Mouse (Mus musculus): ENCODE measurements around the gene Sh3bgrl3.
A peak's percentile ranks its signal among the peaks of the same experiment; 100 is the strongest.

Gene Sh3bgrl3

GRCm38 (mm10) chr4:134128983-134129362 lies 384 bp upstream of the Sh3bgrl3 start:
- DNase-seq (ENCODE audit: low spot score) = no peak

- no peak for DNase-seq (ENCODE audit: low spot score)
Measured at GRCm38 (mm10) chr4:134127793-134128192, 796 bp downstream of the Sh3bgrl3 start.

GRCm38 (mm10) chr4:134127121-134127455 lies 1.5 kb downstream of the Sh3bgrl3 start:
- no peak for DNase-seq (ENCODE audit: low spot score)

DNA sequence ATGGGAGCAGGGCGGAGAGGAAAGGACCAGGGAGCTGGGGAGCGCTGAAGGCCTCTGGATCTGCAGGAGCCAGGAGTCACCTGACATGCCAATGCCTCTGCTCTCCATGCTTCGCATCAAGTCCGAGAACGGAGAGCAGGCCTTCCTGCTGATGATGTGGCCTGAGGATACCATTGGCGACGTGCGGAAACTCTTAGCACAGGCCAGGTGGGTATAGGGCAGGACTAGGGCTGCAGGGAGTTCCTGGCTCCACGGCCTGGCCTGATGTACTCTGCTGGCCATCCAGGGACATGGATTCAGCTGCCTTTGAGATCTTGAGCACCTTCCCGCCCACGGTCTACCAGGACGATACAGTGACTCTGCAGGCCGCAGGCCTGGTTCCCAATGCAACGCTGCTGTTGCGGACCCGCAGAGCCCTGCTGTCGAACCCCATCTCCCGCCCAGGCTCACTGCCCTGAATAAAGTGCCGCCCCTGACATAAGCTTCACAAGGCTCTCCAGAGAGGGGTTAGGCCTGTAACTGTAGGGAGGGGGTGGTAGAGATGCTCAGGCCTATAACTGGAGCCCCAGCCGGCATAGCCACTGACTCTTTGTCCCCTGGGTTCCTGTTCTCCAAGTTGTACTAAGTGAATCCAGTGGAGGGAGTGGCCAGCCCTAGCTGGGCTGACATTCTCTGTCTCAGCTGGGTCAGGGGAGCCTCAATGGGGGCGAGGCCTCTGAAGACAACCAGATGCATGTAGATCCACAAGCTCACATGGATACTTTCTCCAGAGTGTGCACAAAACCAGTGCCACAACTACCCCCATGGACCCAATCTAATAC lies 2.1 kb downstream of the Sh3bgrl3 start:
- DNase-seq (ENCODE audit: low spot score) = no peak

DNA sequence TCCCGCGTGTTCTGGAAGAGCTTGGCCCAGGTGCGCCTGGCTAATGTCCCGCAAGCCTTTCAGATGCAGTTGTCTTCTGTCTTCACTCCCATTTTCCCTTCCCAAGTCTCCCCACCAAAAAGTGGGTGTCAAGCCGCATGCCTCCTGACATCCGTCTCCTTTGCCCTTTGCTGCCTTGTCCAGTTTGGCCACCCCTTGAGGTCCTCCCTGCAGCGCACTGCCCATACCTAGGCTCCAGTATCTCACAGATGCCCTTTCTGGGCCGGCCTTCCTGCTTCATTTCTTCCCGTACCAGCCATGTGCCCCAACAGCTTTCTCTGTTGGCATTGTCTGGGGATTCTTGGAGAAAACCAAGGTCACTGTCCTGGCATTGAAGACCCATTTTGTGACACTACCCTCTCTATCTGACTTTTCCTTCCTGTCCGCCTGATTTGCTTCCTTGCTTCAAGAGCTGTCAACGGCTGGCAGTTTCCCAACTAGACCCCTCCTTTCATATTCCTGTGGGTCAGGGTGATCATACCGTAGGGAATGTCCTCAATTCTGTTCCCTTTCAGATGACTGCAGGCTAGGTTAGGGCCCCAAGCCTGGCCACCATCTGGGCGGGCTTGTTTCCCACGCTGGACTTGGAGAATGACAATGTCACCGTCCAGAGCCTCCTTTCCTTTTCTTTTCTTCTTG lies 3.1 kb downstream of the Sh3bgrl3 start:
- DNase-seq (ENCODE audit: low spot score) = no peak

DNA sequence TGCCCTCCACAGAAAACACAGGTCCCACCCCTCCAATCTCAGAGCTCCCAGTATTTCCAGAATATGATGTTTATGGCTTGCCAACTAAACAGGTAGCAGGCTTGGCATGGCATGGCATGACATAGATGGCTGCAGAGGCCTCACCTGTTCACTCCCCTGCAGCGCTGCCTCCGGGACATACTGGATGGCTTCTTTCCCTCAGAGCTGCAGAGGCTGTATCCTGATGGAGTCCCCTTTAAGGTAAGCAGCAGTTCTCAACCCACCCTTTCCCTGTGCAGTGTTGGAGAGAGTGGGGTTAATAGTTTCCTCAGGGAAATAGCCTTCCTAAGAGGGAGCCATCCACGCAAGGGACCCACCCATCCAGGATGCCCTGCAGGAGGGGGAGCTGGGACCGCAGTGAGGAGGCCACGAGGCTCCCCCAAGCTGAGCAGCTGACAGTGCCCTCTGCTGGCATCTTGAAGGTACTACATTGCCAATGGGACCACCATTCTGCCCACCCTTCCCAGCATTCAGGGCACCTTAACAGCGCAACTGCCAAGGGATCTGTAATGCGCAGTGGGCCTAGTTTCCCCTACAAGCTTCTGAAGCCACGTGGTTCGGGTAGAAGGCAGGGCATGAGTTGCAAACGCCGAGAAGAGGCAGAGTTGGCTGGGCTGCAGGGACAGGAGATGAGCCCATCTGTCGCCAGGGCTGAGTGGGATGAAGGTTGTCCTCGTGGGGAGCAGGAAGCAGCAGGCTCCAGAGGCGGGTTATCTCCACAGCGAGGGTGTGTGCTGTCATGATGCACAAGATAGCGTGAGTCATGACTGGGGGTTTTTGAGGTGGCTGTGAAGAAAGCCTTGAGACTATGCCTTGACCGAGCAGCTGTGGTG lies 4.7 kb downstream of the Sh3bgrl3 start:
- DNase-seq (ENCODE audit: low spot score) = no peak

DNA sequence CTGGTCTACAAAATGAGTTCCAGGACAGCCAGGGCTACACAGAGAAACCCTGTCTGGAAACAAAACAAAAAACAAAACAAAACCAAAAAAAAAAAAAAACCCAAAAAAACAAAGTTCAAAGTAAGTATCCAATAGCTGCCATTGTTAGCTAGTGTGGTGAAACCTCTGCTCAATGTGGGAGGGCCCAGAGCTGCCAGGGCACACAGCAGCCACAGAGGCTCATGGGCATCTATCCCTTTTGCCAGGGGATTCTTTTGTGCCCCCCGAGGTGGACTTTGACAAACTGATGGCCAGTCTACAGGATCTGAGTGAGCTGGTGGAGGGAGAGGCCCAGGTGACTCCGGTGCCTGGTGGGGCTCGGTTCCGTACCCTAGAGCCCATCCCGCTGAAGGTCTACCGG lies 5.4 kb downstream of the Sh3bgrl3 start:
- no peak for DNase-seq (ENCODE audit: low spot score)

DNA sequence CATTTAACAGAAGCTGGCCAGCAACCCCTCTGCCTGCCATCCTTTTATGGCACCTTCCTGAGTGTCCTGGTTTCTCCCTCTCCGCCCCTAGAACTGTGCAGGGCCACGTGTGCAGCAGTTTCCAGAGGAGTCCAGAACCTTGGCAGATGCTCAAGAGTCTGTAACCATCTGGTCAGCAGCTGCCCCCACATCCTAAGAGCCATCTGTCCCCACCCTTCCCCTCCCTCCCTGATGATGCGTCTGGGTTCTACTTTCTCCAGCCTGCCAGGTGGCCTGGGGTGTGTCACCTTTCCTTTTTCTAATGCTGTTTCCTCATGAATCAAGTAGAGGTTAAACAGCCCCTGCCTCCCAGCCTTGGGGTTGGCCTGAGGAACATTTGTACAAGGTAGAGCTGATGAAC lies 6.3 kb downstream of the Sh3bgrl3 start:
- no peak for DNase-seq (ENCODE audit: low spot score)

DNA sequence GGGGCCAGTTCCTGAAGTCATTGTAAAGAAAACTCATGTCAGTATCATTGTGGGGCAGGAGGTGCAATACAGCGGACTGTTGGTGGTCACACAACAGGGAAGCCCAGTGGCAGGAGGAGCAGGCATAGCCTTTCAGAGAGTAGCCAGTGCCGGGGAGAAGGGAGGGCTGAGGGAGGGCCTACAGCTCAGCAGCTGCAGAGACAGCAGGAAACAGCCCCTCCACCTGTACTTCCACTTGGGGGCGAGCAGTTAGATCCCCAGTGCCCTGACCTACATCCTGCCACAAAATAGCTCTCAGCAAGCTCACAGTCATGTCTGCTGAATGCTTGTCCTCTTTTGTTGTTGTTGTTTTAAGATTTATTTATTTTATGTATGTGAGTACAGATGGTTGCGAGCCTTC lies 7.0 kb downstream of the Sh3bgrl3 start:
- no peak for DNase-seq (ENCODE audit: low spot score)

- DNase-seq (ENCODE audit: low spot score) = no peak
Measured at GRCm38 (mm10) chr4:134120916-134121315, 7.7 kb downstream of the Sh3bgrl3 start.

DNA sequence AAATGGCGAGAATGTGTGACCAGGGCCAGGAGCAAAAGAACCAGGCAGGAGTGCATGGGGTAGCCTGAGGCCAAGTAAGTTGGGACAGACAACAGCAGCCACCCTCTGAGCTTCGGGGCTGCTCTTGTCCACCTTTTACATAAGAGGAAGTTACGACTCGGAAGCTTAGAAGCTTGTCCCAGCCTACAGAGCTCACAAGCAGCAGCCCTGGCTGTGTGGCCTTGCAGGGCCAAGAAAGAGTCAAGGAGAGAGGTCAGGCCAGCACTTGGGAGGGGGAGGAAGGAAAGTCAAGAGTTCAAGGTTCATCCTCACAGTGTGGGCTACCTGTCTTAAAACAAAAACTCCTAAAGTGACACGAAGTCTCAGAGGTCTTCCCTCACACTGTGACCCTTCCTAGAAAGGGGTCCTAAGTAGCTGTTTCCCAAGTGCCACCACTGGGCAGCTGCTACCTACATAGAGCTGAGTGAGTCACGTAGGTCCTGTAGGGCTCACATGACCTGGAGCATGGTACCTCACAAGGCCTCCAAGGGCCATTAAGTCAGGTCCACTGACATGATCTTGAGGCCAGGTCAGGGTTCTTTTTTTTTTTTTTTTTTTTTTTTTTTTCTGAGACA lies 8.3 kb downstream of the Sh3bgrl3 start:
- DNase-seq (ENCODE audit: low spot score) = no peak

DNA sequence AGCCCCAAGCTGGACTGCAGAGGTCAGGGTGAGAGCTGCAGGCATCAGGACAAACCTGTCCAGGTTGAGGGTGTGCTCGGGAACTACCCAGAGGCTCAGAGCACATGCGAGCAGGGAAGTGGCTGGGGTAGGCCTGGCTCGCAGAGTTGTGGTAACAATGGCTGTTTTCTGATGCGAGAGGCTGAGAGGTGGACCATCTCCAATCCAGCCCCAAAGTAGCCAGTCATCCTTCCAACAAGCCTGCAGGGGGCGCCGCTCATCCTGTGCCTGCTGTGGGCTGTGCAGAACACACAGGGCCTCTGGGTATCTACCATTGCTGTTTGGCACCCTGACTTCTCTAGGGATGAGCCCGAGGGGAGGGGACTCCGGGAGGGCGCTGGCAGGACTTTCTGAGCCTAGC lies 8.9 kb downstream of the Sh3bgrl3 start:
- peak; percentile 25 for DNase-seq (ENCODE audit: low spot score)

DNA sequence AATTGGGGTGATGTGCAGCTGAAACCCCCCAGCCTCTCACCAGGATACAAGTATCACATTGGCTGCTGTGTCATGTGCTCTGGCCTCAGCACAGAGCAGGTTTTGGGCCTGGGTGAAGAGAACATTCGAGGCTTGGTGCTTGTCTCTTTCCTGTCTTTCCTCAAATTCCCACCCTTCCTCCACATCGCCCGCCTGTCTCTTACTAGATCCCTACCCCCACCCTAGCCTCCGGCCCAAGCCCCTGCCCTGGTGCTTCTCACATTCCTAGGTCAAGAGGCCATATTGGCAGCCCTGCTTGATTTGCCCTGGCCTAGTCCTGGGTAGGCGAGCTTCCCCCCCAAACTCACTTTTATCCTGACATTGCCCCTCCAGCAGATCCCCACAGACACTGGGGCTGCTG lies 9.5 kb downstream of the Sh3bgrl3 start:
- no peak for DNase-seq (ENCODE audit: low spot score)

DNA sequence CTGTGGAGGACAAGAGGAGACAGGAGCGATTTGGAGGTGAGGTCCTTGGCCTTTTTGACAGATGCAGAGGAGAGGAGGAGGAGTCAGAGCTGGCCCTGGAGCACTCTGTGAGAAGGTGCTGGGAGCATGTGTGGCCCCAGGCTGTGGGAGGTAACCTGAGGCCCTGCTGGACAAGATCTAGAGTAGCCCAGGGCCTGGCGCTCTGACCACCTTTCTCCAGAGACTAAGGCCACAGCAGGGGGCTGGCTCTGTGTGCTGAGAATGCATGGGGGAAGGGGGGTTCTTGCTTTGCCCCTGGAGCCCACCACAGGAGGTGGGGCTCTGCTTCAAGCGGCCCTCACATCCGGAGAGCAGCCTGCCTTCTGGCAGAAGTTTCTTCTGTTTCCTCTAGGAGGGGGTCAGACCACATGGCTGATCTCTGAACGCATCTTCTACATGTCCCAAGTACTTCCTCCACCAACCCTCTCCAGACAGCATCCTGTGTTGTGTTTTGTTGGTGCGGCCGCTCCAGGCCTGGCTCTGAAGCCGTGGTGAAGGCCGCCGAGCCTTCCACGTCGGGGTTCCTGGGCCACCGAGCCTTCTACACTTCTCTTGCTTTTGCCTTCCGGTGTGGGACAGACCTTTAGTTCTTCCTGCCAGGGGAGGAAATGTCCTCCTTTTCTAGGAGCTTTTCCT lies 10.3 kb downstream of the Sh3bgrl3 start:
- DNase-seq (ENCODE audit: low spot score) = no peak

GRCm38 (mm10) chr4:134117012-134117411 lies 11.6 kb downstream of the Sh3bgrl3 start:
- no peak for DNase-seq (ENCODE audit: low spot score)

DNA sequence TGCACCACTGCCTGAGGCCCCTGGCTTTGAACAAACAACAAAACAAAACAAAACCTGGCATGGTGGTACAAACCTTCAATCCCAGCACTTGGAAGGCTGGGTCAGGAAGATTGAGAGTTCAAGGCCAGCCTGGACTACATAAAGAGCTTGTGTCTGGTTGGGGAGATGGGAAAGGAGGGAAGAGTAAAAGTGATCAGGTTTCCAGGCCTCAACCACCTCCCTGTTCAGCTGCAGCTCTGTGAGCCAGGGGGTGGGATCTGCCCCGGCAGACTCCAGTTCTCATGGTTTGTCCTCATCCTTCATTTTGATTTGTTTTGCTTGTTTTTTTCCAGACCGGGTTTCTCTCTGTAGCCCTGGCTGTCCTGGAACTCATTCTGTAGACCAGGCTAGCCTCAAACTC lies 12.1 kb downstream of the Sh3bgrl3 start:
- DNase-seq (ENCODE audit: low spot score) = no peak

DNA sequence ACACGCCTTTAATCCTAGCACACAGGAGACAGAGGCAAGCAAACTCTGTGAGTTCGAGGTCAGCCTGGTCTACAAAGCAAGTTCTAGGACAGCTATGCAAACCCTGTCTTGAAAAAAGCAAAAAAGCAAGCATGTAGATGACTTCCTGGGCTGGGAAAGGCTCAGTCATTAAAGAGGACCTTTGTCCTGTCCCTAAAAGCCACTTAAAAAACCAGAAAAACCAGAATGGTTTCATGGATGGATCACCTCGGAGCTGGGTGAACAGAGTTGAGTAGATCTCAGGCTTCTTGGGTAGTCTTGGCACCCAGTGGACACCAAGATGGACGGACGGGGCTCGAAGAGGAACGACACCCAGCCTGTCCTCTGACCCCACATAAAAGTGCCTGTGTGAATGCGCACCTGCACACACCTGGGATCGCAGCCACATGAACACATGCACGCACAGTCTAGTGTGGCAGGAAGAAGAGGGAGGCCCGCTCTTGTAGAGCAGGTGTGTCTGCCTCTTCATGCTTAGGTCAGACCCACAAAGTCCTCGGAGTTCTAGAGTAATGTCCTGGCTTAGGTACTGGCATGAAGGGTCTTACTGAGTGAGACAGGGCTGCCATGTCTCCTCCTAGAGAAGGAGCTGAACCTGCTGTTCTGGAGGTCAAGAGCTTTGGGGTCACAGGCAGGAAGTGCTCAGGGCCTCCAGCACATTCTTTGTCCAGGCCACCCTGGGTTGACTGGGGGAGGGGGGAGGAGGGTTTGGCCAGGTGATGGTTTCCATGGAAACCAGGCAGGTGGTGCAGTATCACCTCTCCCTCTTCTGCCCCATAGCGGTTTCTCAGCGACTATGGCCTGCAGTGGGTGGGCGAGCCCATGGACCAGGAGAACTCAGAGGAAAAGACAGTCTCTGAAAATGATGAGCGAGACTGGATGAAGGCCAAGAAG lies 13.1 kb downstream of the Sh3bgrl3 start:
- DNase-seq (ENCODE audit: low spot score) = no peak

DNA sequence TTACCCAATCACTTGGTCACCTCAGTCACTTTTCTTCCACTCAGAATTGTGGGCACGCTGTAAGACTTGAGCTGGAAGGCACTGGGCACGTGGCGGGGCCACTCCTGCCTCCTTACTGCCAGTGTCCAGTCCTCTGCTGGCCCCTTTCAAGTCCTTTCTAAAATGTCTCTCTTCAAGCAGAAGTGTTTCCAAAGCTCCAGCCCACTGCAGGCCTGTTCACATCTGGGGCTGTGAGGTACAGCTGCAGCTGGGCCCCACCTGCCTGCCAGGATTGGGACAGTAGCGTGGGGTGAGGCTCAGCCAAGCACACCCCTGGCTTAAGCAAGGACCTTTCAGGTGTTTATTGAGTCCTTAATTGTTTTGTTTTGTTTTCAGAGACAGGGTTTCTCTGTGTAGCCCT lies 14.6 kb downstream of the Sh3bgrl3 start:
- DNase-seq (ENCODE audit: low spot score) = no peak

- DNase-seq (ENCODE audit: low spot score) = no peak
Measured at GRCm38 (mm10) chr4:134113356-134113994, 15.1 kb downstream of the Sh3bgrl3 start.

GRCm38 (mm10) chr4:134112403-134112802 lies 16.2 kb downstream of the Sh3bgrl3 start:
- no peak for DNase-seq (ENCODE audit: low spot score)

Measured in adipocyte (in vitro differentiated cells).